Mouse (Mus musculus): ENCODE data around the gene Ush2a.

- TF ChIP-seq POLR2A (IDR thresholded peaks at IDR 0.05; ENCODE audit: control insufficient read depth in 1 of 2, insufficient read depth in 1 of 2, low read depth in 1 of 2, low read length in 2 of 2, poor library complexity in 1 of 2) (no peak), CTCF (IDR thresholded peaks at IDR 0.05 in 2 of 3, conservative IDR thresholded peaks at IDR 0.05 in 1 of 3; ENCODE audit: control insufficient read depth in 1 of 3, insufficient read depth in 1 of 3, low read depth in 2 of 3, low read length in 3 of 3, poor library complexity in 1 of 3, severe bottlenecking in 1 of 3) (no peak), JUND (IDR thresholded peaks at IDR 0.05; ENCODE audit: low read depth, low read length) (no peak)
Observed at GRCm38 (mm10) chr1:188214885-188215611, 46.8 kb upstream of the Ush2a start.

Data from MEL (cell line).